Mouse (Mus musculus): ENCODE results near the gene Nutf2-ps1.

The Nutf2-ps1 gene

GRCm38 (mm10) chr19:53571056-53571455, 17.8 kb downstream of the Nutf2-ps1 start:
- WGBS: 93% methylated on average over 4 of the region's 4 CpGs

GRCm38 (mm10) chr19:53568553-53568952, 20.3 kb downstream of the Nutf2-ps1 start:
- WGBS: 89% methylated on average over 3 of the region's 3 CpGs

GRCm38 (mm10) chr19:53567864-53568263, 21.0 kb downstream of the Nutf2-ps1 start:
- WGBS: 23% methylated on average over 11 of the region's 11 CpGs

- WGBS: 83% methylated on average over 14 of the region's 14 CpGs
These were observed 23.1 kb downstream of the Nutf2-ps1 start for GRCm38 (mm10) chr19:53565565-53566277.

- 74% methylated on average over 4 of the region's 4 CpGs for WGBS
These were observed 24.7 kb downstream of the Nutf2-ps1 start for GRCm38 (mm10) chr19:53564174-53564573.

- WGBS: 82% methylated on average over 3 of the region's 3 CpGs
These were observed 28.4 kb downstream of the Nutf2-ps1 start for GRCm38 (mm10) chr19:53560436-53560835.

- WGBS: 46% methylated on average over 20 of the region's 20 CpGs
These were observed 31.5 kb downstream of the Nutf2-ps1 start for GRCm38 (mm10) chr19:53557267-53557936.

- WGBS: 47% methylated on average over 6 of the region's 6 CpGs
These were observed 32.0 kb downstream of the Nutf2-ps1 start for GRCm38 (mm10) chr19:53556841-53557240.

- WGBS: 63% methylated on average over 5 of the region's 5 CpGs
These were observed 33.8 kb downstream of the Nutf2-ps1 start for GRCm38 (mm10) chr19:53554981-53555616.

GRCm38 (mm10) chr19:53554402-53554801, 34.5 kb downstream of the Nutf2-ps1 start:
- WGBS: 89% methylated on average over 11 of the region's 11 CpGs

GRCm38 (mm10) chr19:53552795-53553194, 36.1 kb downstream of the Nutf2-ps1 start:
- WGBS: 46% methylated on average over 6 of the region's 6 CpGs

GRCm38 (mm10) chr19:53552216-53552786, 36.6 kb downstream of the Nutf2-ps1 start:
- WGBS: 61% methylated on average over 10 of the region's 10 CpGs

GRCm38 (mm10) chr19:53550972-53551371, 37.9 kb downstream of the Nutf2-ps1 start:
- 53% methylated on average over 12 of the region's 12 CpGs for whole genome bisulfite sequencing

GRCm38 (mm10) chr19:53547597-53547996, 41.3 kb downstream of the Nutf2-ps1 start:
- 59% methylated on average over 8 of the region's 8 CpGs for WGBS

GRCm38 (mm10) chr19:53544923-53545561, 43.8 kb downstream of the Nutf2-ps1 start:
- WGBS: 62% methylated on average over 4 of the region's 4 CpGs

GRCm38 (mm10) chr19:53543602-53544001, 45.3 kb downstream of the Nutf2-ps1 start:
- WGBS: 28% methylated on average over 5 of the region's 5 CpGs

GRCm38 (mm10) chr19:53539296-53539695, 49.6 kb downstream of the Nutf2-ps1 start:
- 84% methylated on average over 3 of the region's 3 CpGs for WGBS

- WGBS: 77% methylated on average over 5 of the region's 5 CpGs
These were observed 50.1 kb downstream of the Nutf2-ps1 start for GRCm38 (mm10) chr19:53538796-53539195.

All from cerebral cortex, adult 2 months (tissue).